Mouse (Mus musculus) embryonic fibroblast, embryonic 13.5 days (primary cell): Measurements from ENCODE around the gene Mybph. TPM values are rescaled to one million over a fixed set of nuclear protein-coding genes. Genes with fewer than 3 reads are reported as not detected.
A peak's percentile ranks its signal among the peaks of the same experiment; 100 is the strongest.

Experiments used
- H3K27ac ChIP-seq: 2 replicates; pipeline ENCODE4 v1.5.1; 2012; ENCODE audit warnings: low read length, control low read depth, inconsistent platforms; ENCODE audit not compliant: insufficient read depth
- H3K4me1 ChIP-seq: 2 replicates; pipeline ENCODE4 v1.6.1; 2011; ENCODE audit warnings: low read length; ENCODE audit not compliant: control insufficient read depth, insufficient read depth
- H3K4me3 ChIP-seq: 2 replicates; pipeline ENCODE4 v1.5.1; 2011; ENCODE audit warnings: mild to moderate bottlenecking, control low read depth, low read length; ENCODE audit not compliant: insufficient read depth
- CTCF ChIP-seq: IDR thresholded peaks from 2 replicates; pipeline ENCODE4 v1.5.1; 2011; ENCODE audit warnings: mild to moderate bottlenecking, control low read depth, low read length, moderate library complexity, borderline replicate concordance; ENCODE audit not compliant: insufficient read depth
- POLR2A ChIP-seq: IDR thresholded peaks from 2 replicates; pipeline ENCODE4 v1.6.1; 2011; ENCODE audit warnings: low read depth, mild to moderate bottlenecking, control low read depth, low read length, moderate library complexity
- polyA plus RNA-seq: library from polyadenylated mRNA; stranded (reverse); fragments of >200 nt; gene quantifications from 2 replicates; pipeline ENCODE4 v1.2.4, GENCODE M21; 2011; ENCODE audit warnings: low read depth; ENCODE audit not compliant: missing spikeins, insufficient read length

The Mybph gene
- not detected in 2 replicates for polyA plus RNA-seq

GRCm38 (mm10) chr1:134193126-134193525 is at the start of gene Mybph:
Gene Mybph, plus strand, starts transcription at chr1:134193448.
- peaks cover 15% of the 10 kb centered on the region for H3K4me1 ChIP-seq
- peak within 1 kb of the TSS; percentile 78 for H3K27ac ChIP-seq
- H3K4me3 ChIP-seq, result no peak within 1 kb of the TSS
- TF ChIP-seq CTCF, result no peak
- TF ChIP-seq POLR2A, result no peak

DNA sequence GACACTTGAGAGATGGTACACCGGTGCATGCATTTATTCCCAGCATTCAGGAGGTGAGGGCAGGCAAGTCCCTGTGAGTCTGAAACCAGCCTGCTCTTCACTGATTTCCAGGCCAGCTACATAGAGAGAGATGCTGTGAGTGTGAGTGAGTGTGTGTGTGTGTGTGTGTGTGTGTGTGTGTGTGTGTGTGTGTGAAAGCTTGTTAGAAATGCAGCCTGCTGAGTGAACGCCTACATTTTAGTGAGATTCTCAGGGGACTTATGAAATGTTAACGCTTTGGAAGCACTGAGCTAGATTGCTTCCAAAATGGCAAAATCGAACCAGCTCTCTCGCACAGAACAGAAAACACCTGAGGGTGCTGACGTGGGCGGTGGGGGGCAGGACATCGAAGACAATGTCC is 47.2 kb upstream of the Mybph start:
- TF ChIP-seq CTCF (no peak), POLR2A (no peak)
- H3K4me3 ChIP-seq, result no peak overlapping the region
- no peaks in the 10 kb centered on the region; the same call in 1 of the 2 replicates for H3K4me1 ChIP-seq
- no peak overlapping the region for H3K27ac ChIP-seq

DNA sequence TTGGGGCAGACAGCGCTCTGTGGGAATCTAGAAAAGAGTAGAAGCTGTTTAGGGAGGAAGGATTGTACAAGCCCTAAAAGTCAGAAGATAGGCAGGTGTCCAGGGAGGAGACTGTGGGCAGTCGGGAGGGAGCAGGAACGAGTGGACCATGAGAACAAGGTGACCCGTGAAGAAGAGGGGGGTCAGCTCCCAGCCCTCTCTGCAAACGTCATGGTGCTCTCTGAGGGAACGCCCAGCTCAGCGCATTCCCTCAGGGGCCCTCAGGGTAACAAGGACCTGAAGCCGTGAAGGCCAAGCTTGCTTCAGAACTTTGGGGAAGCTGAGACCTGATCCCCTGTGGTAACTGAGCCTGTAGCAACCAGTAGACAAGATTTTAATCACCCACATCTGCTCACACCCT is 43.2 kb upstream of the Mybph start:
- no peak for TF ChIP-seq CTCF
- TF ChIP-seq POLR2A, result no peak
- Histone ChIP-seq H3K4me3 (no peak overlapping the region), H3K4me1 (no peaks in the 10 kb centered on the region), H3K27ac (no peak overlapping the region)

GRCm38 (mm10) chr1:134150745-134151144 is 42.5 kb upstream of the Mybph start:
- TF ChIP-seq CTCF (no peak), POLR2A (no peak)
- Histone ChIP-seq H3K27ac (no peak overlapping the region), H3K4me1 (no peaks in the 10 kb centered on the region), H3K4me3 (no peak overlapping the region)

DNA sequence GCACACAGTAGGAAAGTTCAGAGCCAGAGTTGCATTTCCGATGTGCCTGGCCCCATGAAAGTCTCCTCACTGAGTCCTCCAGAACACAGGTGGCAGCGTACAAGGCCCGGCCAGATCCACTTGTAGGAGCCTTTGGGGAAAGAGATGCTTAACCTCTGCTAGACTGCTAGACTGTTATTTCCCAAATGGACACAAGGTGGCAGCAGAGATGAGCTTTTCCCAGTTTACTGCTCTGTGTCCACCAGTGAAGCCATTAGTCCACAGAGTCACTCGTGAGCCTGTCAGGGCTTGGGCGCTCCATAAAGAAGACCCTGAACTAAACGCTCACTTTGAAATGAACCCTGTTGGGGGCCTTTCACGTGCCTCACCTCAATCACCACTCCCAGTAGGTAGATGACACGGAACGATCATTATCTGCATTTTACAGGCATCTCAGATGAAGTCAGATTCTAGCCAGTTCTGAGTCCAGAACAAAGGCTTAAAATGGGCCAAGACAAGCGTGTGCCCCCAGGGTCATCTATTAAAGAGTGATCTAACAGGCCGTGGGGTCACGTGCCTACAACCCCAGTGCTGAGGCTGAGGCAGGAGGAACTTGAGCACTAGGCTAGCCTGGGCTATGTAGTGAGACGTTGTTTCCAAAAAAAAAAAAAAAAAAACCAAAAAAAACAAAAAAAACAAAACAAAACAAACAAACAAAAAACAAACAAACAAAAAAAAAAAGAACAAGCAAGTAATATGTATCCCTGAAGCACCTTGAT is 41.4 kb upstream of the Mybph start:
- no peaks in the 10 kb centered on the region for H3K4me1 ChIP-seq
- no peak overlapping the region for H3K4me3 ChIP-seq
- H3K27ac ChIP-seq, result no peak overlapping the region
- TF ChIP-seq POLR2A, result no peak
- peak; percentile 33; the same call in 1 of the 2 replicates for TF ChIP-seq CTCF

GRCm38 (mm10) chr1:134152626-134153590 is 40.3 kb upstream of the Mybph start:
- Histone ChIP-seq H3K4me1 (no peaks in the 10 kb centered on the region), H3K4me3 (no peak overlapping the region)
- TF ChIP-seq POLR2A (no peak), CTCF (no peak)

GRCm38 (mm10) chr1:134154121-134154520 is 39.1 kb upstream of the Mybph start:
- Histone ChIP-seq H3K4me1 (no peaks in the 10 kb centered on the region), H3K27ac (no peak overlapping the region), H3K4me3 (no peak overlapping the region)
- TF ChIP-seq POLR2A (no peak), CTCF (no peak)

More at GRCm38 (mm10) chr1:134152626-134153590, 40.3 kb upstream of the Mybph start:
- H3K27ac ChIP-seq, result no peak overlapping the region

DNA sequence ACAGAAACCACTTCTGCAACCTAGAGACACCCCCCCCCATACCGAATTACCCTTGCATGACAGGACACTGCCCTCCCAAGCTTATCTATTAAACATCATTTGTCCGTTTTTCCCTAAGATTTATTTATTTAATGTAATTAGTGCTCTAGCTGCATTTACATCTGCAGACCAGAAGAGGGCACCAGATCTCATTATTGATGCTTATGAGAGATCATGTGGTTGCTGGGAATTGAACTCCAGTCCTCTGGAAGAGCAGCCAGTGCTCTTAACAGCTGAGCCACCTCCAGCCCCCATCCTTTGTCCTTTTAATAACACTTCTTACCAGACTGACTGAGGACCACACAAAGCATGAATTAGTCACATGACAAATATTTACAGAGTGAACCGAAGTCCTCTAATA is 38.6 kb upstream of the Mybph start:
- TF ChIP-seq POLR2A (no peak), CTCF (no peak)
- Histone ChIP-seq H3K27ac (no peak overlapping the region), H3K4me1 (no peaks in the 10 kb centered on the region), H3K4me3 (no peak overlapping the region)

GRCm38 (mm10) chr1:134160404-134160803 is 32.8 kb upstream of the Mybph start:
- TF ChIP-seq CTCF (no peak), POLR2A (no peak)
- no peak overlapping the region for H3K4me3 ChIP-seq
- no peak overlapping the region for H3K27ac ChIP-seq
- no peaks in the 10 kb centered on the region for H3K4me1 ChIP-seq
